Mouse (Mus musculus) heart, adult 2 months (tissue): ENCODE measurements around the gene Sdccag8.

Source experiments
- CTCF ChIP-seq: fragments of 200-600 bp; IDR thresholded peaks from 2 replicates; pipeline ENCODE4 v1.8.1; 2022; ENCODE audit warnings: antibody characterized with exemption, mild to moderate bottlenecking, moderate library complexity
- POLR2A ChIP-seq: fragments of 200-500 bp; IDR thresholded peaks from 2 replicates; pipeline ENCODE4 v1.6.1; 2011; ENCODE audit warnings: mild to moderate bottlenecking, low read depth, low read length, control low read depth; ENCODE audit not compliant: insufficient read depth

DNA sequence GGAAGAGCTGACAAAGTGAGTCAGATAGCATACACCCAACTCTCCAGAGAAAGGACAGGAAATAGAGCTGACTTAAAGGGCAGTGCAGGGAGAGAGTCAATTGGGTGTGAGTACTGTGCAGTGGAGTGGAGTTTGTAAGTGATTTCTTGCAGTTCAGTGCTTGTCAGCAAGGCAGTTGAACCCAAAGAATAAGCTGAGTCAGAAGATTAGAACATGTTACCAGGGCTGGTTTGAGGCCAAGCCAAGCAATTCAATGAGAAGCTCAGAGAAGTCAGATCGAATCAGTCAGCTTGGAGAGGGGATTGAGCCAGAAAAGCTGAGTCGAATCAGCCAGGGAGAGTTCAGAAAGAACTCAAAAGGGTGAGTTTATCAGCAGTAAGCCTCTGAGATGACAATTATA lies 247.3 kb downstream of the Sdccag8 start:
- TF ChIP-seq CTCF (no peak), POLR2A (no peak)
